Mouse (Mus musculus): Measurements from ENCODE around the gene Cbs. TPM values are rescaled to one million over a fixed set of nuclear protein-coding genes. Genes with fewer than 3 reads are reported as not detected.

The Cbs gene
- polyA plus RNA-seq, 1 experiment, result 1.2 TPM

GRCm38 (mm10) chr17:31658136-31658467 is 21.1 kb upstream of the Cbs start:
- no peaks in the 10 kb centered on the region for H3K27me3 ChIP-seq (ENCODE audit: control insufficient read depth, insufficient read depth, low read length)
- TF ChIP-seq CTCF (IDR thresholded peaks at IDR 0.05; ENCODE audit: extremely low read depth, insufficient read length, insufficient replicate concordance, low read depth, low read length) (no peak), POLR2A (IDR thresholded peaks at IDR 0.05; ENCODE audit: low read depth, low read length) (no peak)
- H3K36me3 ChIP-seq (ENCODE audit: control insufficient read depth, insufficient read depth, low read length), result peaks cover 23% of the 10 kb centered on the region
- WGBS, result under 1% methylated on average over 27 of the region's 27 CpGs
- H3K27ac ChIP-seq (ENCODE audit: insufficient read depth, low read depth, low read length), result peak overlapping the region; percentile 58
- peaks cover 12% of the 10 kb centered on the region for H3K4me1 ChIP-seq (ENCODE audit: control insufficient read depth, insufficient read depth, insufficient read length, low read length)
- H3K4me3 ChIP-seq (ENCODE audit: low read depth, low read length), result peak overlapping the region; percentile 80

DNA sequence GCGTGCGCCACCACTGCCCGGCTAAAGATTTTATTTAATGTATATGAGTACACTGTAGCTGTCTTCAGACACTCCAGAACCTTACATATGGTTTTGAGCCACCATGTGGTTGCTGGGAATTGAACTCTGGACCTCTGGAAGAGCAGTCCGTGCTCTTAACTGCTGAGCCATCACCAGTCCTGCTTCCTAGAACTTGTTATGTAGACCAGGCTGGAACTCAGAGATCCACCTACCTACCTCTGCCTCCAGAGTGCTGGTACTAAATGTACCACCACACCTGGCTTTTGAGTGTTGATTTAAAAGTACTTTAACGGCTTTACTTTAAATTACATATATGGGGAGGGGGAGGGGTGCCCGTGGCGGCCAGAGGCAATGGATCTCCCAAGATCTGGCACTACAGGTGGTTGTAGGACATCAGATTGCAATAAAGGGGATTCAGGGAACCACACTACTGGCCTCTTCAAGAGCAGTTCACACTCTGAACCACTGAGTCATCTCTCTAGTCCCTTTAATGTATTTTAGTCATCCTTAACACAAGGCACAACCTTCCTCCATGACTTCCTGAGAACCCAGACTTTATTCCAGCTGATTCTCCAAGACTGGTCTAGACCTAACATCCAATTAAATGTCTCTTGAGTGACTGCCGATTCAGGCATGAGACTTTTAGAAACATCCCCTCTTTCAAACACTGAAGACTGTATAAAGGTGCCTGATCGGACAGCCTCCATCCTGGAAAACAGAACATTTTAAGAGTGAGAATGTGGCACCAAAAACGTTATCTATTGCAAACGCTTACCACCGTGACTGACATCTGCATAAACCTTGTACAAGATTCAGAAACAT is 20.3 kb upstream of the Cbs start:
- no peaks in the 10 kb centered on the region for H3K27me3 ChIP-seq (ENCODE audit: control insufficient read depth, insufficient read depth, low read length)
- 26% methylated on average over 12 of the region's 12 CpGs for WGBS
- H3K4me1 ChIP-seq (ENCODE audit: control insufficient read depth, insufficient read depth, insufficient read length, low read length), result peaks cover 12% of the 10 kb centered on the region
- no peak for TF ChIP-seq CTCF (IDR thresholded peaks at IDR 0.05; ENCODE audit: extremely low read depth, insufficient read length, insufficient replicate concordance, low read depth, low read length)
- no peak for TF ChIP-seq POLR2A (IDR thresholded peaks at IDR 0.05; ENCODE audit: low read depth, low read length)
- H3K27ac ChIP-seq (ENCODE audit: insufficient read depth, low read depth, low read length), result no peak overlapping the region
- H3K4me3 ChIP-seq (ENCODE audit: low read depth, low read length), result peak overlapping the region; percentile 11; the same call in 1 of the 2 replicates
- H3K36me3 ChIP-seq (ENCODE audit: control insufficient read depth, insufficient read depth, low read length), result peaks cover 30% of the 10 kb centered on the region

DNA sequence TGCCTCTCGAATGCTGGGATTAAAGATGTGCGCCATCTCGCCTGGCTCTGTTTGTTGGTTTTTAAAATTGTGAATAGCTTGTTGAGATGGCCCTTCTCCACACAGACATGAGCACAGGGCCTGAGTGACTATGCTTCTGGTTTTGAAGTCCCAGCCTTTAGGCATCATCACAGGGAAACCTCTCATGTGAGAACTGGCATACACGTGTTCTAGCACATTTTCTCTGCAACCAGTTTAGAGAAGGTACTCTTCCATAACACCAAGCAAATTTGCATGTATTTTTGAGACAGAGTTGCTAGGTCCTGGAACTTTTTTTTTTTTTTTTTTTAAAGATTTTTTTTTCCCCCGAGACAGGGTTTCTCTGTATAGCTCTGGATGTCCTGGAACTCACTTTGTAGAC is 19.6 kb upstream of the Cbs start:
- H3K36me3 ChIP-seq (ENCODE audit: control insufficient read depth, insufficient read depth, low read length), result peaks cover 37% of the 10 kb centered on the region
- no peak overlapping the region for H3K4me3 ChIP-seq (ENCODE audit: low read depth, low read length)
- TF ChIP-seq POLR2A (IDR thresholded peaks at IDR 0.05; ENCODE audit: low read depth, low read length) (no peak), CTCF (IDR thresholded peaks at IDR 0.05; ENCODE audit: extremely low read depth, insufficient read length, insufficient replicate concordance, low read depth, low read length) (no peak)
- H3K27ac ChIP-seq (ENCODE audit: insufficient read depth, low read depth, low read length), result no peak overlapping the region
- 66% methylated on average over 5 of the region's 5 CpGs for WGBS
- H3K27me3 ChIP-seq (ENCODE audit: control insufficient read depth, insufficient read depth, low read length), result no peaks in the 10 kb centered on the region
- H3K4me1 ChIP-seq (ENCODE audit: control insufficient read depth, insufficient read depth, insufficient read length, low read length), result peaks cover 12% of the 10 kb centered on the region

DNA sequence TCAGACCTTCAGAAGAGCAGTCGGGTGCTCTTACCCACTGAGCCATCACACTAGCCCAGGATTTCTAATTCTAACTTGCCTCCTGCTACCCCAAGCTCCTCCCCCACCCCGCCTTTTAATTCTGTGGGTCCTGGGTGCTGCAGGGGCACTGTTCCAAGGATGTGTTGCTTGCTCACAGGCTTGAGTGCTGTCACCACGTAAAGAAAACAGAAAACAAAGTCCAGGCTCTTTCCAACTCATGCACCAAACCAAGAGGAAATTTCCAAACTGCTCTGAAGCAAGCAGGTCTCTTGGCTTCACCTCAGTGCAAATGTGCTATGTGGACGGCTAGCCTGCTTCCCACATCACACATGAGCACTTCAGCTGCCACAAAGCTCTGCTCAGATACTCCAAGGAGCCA is 18.3 kb upstream of the Cbs start:
- WGBS, result 50% methylated on average over 4 of the region's 4 CpGs
- TF ChIP-seq POLR2A (IDR thresholded peaks at IDR 0.05; ENCODE audit: low read depth, low read length) (no peak), CTCF (IDR thresholded peaks at IDR 0.05; ENCODE audit: extremely low read depth, insufficient read length, insufficient replicate concordance, low read depth, low read length) (no peak)
- Histone ChIP-seq H3K36me3 (ENCODE audit: control insufficient read depth, insufficient read depth, low read length) (peaks cover 50% of the 10 kb centered on the region), H3K4me1 (ENCODE audit: control insufficient read depth, insufficient read depth, insufficient read length, low read length) (peaks cover 12% of the 10 kb centered on the region), H3K4me3 (ENCODE audit: low read depth, low read length) (no peak overlapping the region), H3K27me3 (ENCODE audit: control insufficient read depth, insufficient read depth, low read length) (no peaks in the 10 kb centered on the region), H3K27ac (ENCODE audit: insufficient read depth, low read depth, low read length) (no peak overlapping the region)

- 76% methylated on average over 6 of the region's 6 CpGs for WGBS
- no peak overlapping the region for H3K4me3 ChIP-seq (ENCODE audit: low read depth, low read length)
- H3K36me3 ChIP-seq (ENCODE audit: control insufficient read depth, insufficient read depth, low read length), result peaks cover 68% of the 10 kb centered on the region
- no peak overlapping the region for H3K27ac ChIP-seq (ENCODE audit: insufficient read depth, low read depth, low read length)
- TF ChIP-seq CTCF (IDR thresholded peaks at IDR 0.05; ENCODE audit: extremely low read depth, insufficient read length, insufficient replicate concordance, low read depth, low read length) (no peak), POLR2A (IDR thresholded peaks at IDR 0.05; ENCODE audit: low read depth, low read length) (no peak)
- peaks cover 12% of the 10 kb centered on the region for H3K4me1 ChIP-seq (ENCODE audit: control insufficient read depth, insufficient read depth, insufficient read length, low read length)
- H3K27me3 ChIP-seq (ENCODE audit: control insufficient read depth, insufficient read depth, low read length), result no peaks in the 10 kb centered on the region
Observed at GRCm38 (mm10) chr17:31653277-31653676, 16.2 kb upstream of the Cbs start.

DNA sequence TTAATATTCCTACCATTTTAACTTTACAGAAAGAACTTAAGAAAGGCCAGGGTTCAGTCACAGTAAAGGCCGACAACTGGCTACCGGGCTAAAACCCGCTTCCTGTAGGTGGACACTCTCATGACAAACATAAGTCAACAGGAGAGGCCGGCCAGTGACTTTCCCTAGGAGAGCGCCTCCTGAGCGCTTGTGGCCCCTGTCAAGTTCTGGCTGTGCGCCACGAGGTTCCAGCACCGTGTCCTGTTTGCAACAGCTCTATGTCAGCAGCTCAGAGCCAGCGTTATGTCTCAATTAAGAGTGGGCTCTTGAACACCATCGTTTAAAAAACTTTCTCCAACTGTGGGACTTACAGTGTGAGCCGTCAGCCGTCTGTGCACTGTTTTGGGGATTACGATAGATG is 15.1 kb upstream of the Cbs start:
- no peak overlapping the region for H3K4me3 ChIP-seq (ENCODE audit: low read depth, low read length)
- H3K36me3 ChIP-seq (ENCODE audit: control insufficient read depth, insufficient read depth, low read length), result peaks cover 78% of the 10 kb centered on the region
- TF ChIP-seq CTCF (IDR thresholded peaks at IDR 0.05; ENCODE audit: extremely low read depth, insufficient read length, insufficient replicate concordance, low read depth, low read length) (no peak), POLR2A (IDR thresholded peaks at IDR 0.05; ENCODE audit: low read depth, low read length) (no peak)
- H3K27me3 ChIP-seq (ENCODE audit: control insufficient read depth, insufficient read depth, low read length), result no peaks in the 10 kb centered on the region
- H3K4me1 ChIP-seq (ENCODE audit: control insufficient read depth, insufficient read depth, insufficient read length, low read length), result peaks cover 7% of the 10 kb centered on the region
- 86% methylated on average over 14 of the region's 14 CpGs for WGBS
- no peak overlapping the region for H3K27ac ChIP-seq (ENCODE audit: insufficient read depth, low read depth, low read length)

DNA sequence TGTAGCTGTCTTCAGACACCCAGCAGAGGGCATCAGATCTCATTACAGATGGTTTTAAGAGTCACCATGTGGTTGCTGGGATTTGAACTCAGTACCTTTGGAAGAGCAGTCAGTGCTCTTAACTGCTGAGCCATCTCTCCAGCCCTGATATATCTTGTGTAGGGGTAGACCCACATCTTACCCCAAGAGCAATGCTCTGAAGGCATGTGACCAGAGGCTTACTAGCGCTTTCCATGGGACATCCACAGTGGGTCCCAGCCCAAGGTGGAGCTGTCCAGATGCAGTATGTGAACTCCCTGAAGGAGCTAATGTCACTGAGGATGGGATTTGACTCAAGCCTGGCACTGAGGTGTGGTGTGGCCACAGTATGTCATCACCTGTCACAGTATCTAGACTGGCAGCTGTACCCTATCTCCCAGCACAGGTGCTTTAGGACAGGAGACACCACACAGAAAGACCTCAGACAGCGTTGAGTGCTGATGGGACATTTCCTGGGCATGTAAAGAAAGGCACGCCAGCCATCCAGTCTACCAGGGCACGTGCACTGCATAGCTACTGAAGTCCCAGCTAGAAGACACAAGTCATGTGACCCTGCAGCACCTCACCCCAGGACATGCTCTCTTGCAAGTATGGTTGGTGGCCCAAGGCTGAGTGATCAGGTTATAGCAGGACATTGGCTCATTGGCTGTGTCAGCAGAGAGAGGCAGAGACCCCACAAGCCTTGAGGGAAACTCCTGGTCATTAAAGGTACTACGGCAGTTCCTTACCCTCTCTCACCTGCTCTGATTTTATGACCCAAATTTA is 9.4 kb upstream of the Cbs start:
- 93% methylated on average over 5 of the region's 5 CpGs for WGBS
- no peaks in the 10 kb centered on the region for H3K27me3 ChIP-seq (ENCODE audit: control insufficient read depth, insufficient read depth, low read length)

More for the DNA sequence above, 9.4 kb upstream of the Cbs start:
- Histone ChIP-seq H3K4me3 (ENCODE audit: low read depth, low read length) (no peak overlapping the region), H3K36me3 (ENCODE audit: control insufficient read depth, insufficient read depth, low read length) (peaks cover 47% of the 10 kb centered on the region), H3K4me1 (ENCODE audit: control insufficient read depth, insufficient read depth, insufficient read length, low read length) (no peaks in the 10 kb centered on the region), H3K27ac (ENCODE audit: insufficient read depth, low read depth, low read length) (no peak overlapping the region)
- TF ChIP-seq CTCF (IDR thresholded peaks at IDR 0.05; ENCODE audit: extremely low read depth, insufficient read length, insufficient replicate concordance, low read depth, low read length) (no peak), POLR2A (IDR thresholded peaks at IDR 0.05; ENCODE audit: low read depth, low read length) (no peak)

Data from small intestine, adult 2 months (tissue).